Mouse (Mus musculus): ENCODE data around the gene Slc25a34. TPM values are rescaled to one million over a fixed set of nuclear protein-coding genes. Genes with fewer than 3 reads are reported as not detected.

The Slc25a34 gene
- polyA plus RNA-seq, 1 experiment: 25.3 TPM

- Histone ChIP-seq H3K27me3 (ENCODE audit: control insufficient read depth, insufficient read depth, low read length) (no peaks in the 10 kb centered on the region), H3K4me3 (ENCODE audit: low read depth, low read length) (no peak overlapping the region)
- 89% methylated on average over 3 of the region's 3 CpGs for WGBS
Measured at GRCm38 (mm10) chr4:141647187-141647586, 23.6 kb upstream of the Slc25a34 start.

DNA sequence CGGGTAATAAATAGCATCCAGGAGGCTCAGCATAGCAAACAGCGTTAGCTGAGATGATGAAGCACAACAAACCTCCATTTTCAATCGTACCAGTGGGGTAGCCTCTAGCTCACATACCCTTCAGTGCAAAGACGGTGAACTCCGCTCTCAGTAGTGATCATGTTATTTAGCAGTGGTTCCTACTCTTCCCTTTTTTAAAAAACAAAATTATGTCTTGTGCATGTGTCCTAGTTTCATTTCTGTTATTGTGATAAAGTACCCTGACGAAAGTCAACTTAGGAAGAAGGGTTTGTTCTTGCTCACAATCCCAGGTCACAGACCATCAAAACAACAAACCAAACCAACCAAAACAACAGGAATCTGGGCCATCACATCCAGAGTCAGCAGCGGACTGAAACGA, 22.4 kb upstream of the Slc25a34 start:
- Histone ChIP-seq H3K27me3 (ENCODE audit: control insufficient read depth, insufficient read depth, low read length) (no peaks in the 10 kb centered on the region), H3K36me3 (ENCODE audit: control insufficient read depth, insufficient read depth, low read length) (peaks cover 2% of the 10 kb centered on the region; the same call in 1 of the 2 replicates), H3K27ac (ENCODE audit: insufficient read depth, low read depth, low read length) (no peak overlapping the region), H3K4me3 (ENCODE audit: low read depth, low read length) (no peak overlapping the region), H3K4me1 (ENCODE audit: control insufficient read depth, insufficient read depth, insufficient read length, low read length) (peaks cover 6% of the 10 kb centered on the region)
- no peak for TF ChIP-seq CTCF (IDR thresholded peaks at IDR 0.05; ENCODE audit: extremely low read depth, insufficient read length, insufficient replicate concordance, low read depth, low read length)
- TF ChIP-seq POLR2A (IDR thresholded peaks at IDR 0.05; ENCODE audit: low read depth, low read length): no peak
- WGBS: 91% methylated on average over 8 of the region's 8 CpGs

More at GRCm38 (mm10) chr4:141647187-141647586, 23.6 kb upstream of the Slc25a34 start:
- no peak for TF ChIP-seq POLR2A (IDR thresholded peaks at IDR 0.05; ENCODE audit: low read depth, low read length)
- TF ChIP-seq CTCF (IDR thresholded peaks at IDR 0.05; ENCODE audit: extremely low read depth, insufficient read length, insufficient replicate concordance, low read depth, low read length): no peak
- H3K4me1 ChIP-seq (ENCODE audit: control insufficient read depth, insufficient read depth, insufficient read length, low read length): peaks cover 5% of the 10 kb centered on the region
- H3K36me3 ChIP-seq (ENCODE audit: control insufficient read depth, insufficient read depth, low read length): peaks cover 4% of the 10 kb centered on the region; the same call in 1 of the 2 replicates
- H3K27ac ChIP-seq (ENCODE audit: insufficient read depth, low read depth, low read length): no peak overlapping the region

- no peak for TF ChIP-seq CTCF (IDR thresholded peaks at IDR 0.05; ENCODE audit: extremely low read depth, insufficient read length, insufficient replicate concordance, low read depth, low read length)
- TF ChIP-seq POLR2A (IDR thresholded peaks at IDR 0.05; ENCODE audit: low read depth, low read length): no peak
- H3K4me1 ChIP-seq (ENCODE audit: control insufficient read depth, insufficient read depth, insufficient read length, low read length): peaks cover 6% of the 10 kb centered on the region
- no peaks in the 10 kb centered on the region for H3K27me3 ChIP-seq (ENCODE audit: control insufficient read depth, insufficient read depth, low read length)
- no peak overlapping the region for H3K27ac ChIP-seq (ENCODE audit: insufficient read depth, low read depth, low read length)
- WGBS: 40% methylated on average over 7 of the region's 7 CpGs
- peaks cover 6% of the 10 kb centered on the region; the same call in 1 of the 2 replicates for H3K36me3 ChIP-seq (ENCODE audit: control insufficient read depth, insufficient read depth, low read length)
- no peak overlapping the region for H3K4me3 ChIP-seq (ENCODE audit: low read depth, low read length)
Measured at GRCm38 (mm10) chr4:141643118-141643855, 19.7 kb upstream of the Slc25a34 start.

- Histone ChIP-seq H3K4me1 (ENCODE audit: control insufficient read depth, insufficient read depth, insufficient read length, low read length) (peaks cover 6% of the 10 kb centered on the region), H3K27me3 (ENCODE audit: control insufficient read depth, insufficient read depth, low read length) (no peaks in the 10 kb centered on the region), H3K27ac (ENCODE audit: insufficient read depth, low read depth, low read length) (no peak overlapping the region), H3K4me3 (ENCODE audit: low read depth, low read length) (no peak overlapping the region), H3K36me3 (ENCODE audit: control insufficient read depth, insufficient read depth, low read length) (peaks cover 10% of the 10 kb centered on the region; the same call in 1 of the 2 replicates)
- TF ChIP-seq CTCF (IDR thresholded peaks at IDR 0.05; ENCODE audit: extremely low read depth, insufficient read length, insufficient replicate concordance, low read depth, low read length): no peak
- WGBS: 79% methylated on average over 25 of the region's 25 CpGs
Measured at GRCm38 (mm10) chr4:141641961-141642811, 18.6 kb upstream of the Slc25a34 start.

GRCm38 (mm10) chr4:141641353-141641771, 17.7 kb upstream of the Slc25a34 start:
- Histone ChIP-seq H3K36me3 (ENCODE audit: control insufficient read depth, insufficient read depth, low read length) (peaks cover 14% of the 10 kb centered on the region; the same call in 1 of the 2 replicates), H3K4me1 (ENCODE audit: control insufficient read depth, insufficient read depth, insufficient read length, low read length) (peaks cover 6% of the 10 kb centered on the region), H3K27me3 (ENCODE audit: control insufficient read depth, insufficient read depth, low read length) (no peaks in the 10 kb centered on the region), H3K27ac (ENCODE audit: insufficient read depth, low read depth, low read length) (no peak overlapping the region), H3K4me3 (ENCODE audit: low read depth, low read length) (no peak overlapping the region)
- TF ChIP-seq POLR2A (IDR thresholded peaks at IDR 0.05; ENCODE audit: low read depth, low read length) (no peak), CTCF (IDR thresholded peaks at IDR 0.05; ENCODE audit: extremely low read depth, insufficient read length, insufficient replicate concordance, low read depth, low read length) (no peak)
- 89% methylated on average over 7 of the region's 7 CpGs for WGBS

DNA sequence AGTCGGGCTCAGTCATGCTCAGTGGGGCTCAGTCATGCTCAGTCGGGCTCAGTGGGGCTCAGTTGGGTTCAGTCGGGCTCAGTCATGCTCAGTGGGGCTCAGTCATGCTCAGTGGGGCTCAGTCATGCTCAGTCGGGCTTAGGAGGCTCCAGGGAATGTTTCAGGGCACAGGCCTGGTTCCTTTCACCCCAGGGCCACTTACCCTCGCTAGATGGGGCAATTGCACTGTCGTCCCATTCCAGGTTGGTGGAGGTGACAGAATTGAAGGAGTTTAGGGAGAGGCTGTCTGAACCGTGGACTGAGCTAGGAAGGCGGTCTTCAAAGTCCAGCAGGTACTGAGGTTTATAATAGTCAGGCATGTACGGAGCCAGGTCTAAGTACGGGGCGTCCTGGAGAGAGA, 15.9 kb upstream of the Slc25a34 start:
- 75% methylated on average over 11 of the region's 11 CpGs for WGBS
- no peak overlapping the region for H3K27ac ChIP-seq (ENCODE audit: insufficient read depth, low read depth, low read length)
- H3K27me3 ChIP-seq (ENCODE audit: control insufficient read depth, insufficient read depth, low read length): no peaks in the 10 kb centered on the region
- peaks cover 14% of the 10 kb centered on the region; the same call in 1 of the 2 replicates for H3K36me3 ChIP-seq (ENCODE audit: control insufficient read depth, insufficient read depth, low read length)
- TF ChIP-seq POLR2A (IDR thresholded peaks at IDR 0.05; ENCODE audit: low read depth, low read length): no peak
- peaks cover 6% of the 10 kb centered on the region for H3K4me1 ChIP-seq (ENCODE audit: control insufficient read depth, insufficient read depth, insufficient read length, low read length)
- no peak overlapping the region for H3K4me3 ChIP-seq (ENCODE audit: low read depth, low read length)

- Histone ChIP-seq H3K4me1 (ENCODE audit: control insufficient read depth, insufficient read depth, insufficient read length, low read length) (no peaks in the 10 kb centered on the region), H3K4me3 (ENCODE audit: low read depth, low read length) (no peak overlapping the region), H3K36me3 (ENCODE audit: control insufficient read depth, insufficient read depth, low read length) (peaks cover 24% of the 10 kb centered on the region), H3K27me3 (ENCODE audit: control insufficient read depth, insufficient read depth, low read length) (no peaks in the 10 kb centered on the region), H3K27ac (ENCODE audit: insufficient read depth, low read depth, low read length) (no peak overlapping the region)
- TF ChIP-seq POLR2A (IDR thresholded peaks at IDR 0.05; ENCODE audit: low read depth, low read length) (no peak), CTCF (IDR thresholded peaks at IDR 0.05; ENCODE audit: extremely low read depth, insufficient read length, insufficient replicate concordance, low read depth, low read length) (no peak)
- WGBS: 91% methylated on average over 5 of the region's 5 CpGs
Measured at GRCm38 (mm10) chr4:141636693-141637092, 13.1 kb upstream of the Slc25a34 start.

Data from small intestine, adult 2 months (tissue).